Mouse (Mus musculus) heart, embryonic 16.5 days (tissue): ENCODE results near the gene Cacna1d. TPM values are rescaled to one million over a fixed set of nuclear protein-coding genes. Genes with fewer than 3 reads are reported as not detected.

Experiments
- ATAC-seq: fragments of 200-750 bp; cut with Nextera tagmentation; replicated peaks from 2 replicates; pipeline ENCODE4 v1.8.0; 2017; ENCODE audit warnings: moderate number of reproducible peaks; ENCODE audit not compliant: insufficient read depth, low FRiP score; ENCODE audit errors: extremely low read depth
- H3K27ac ChIP-seq: fragments of 300-500 bp; sonication (generic); 2 replicates; pipeline ENCODE4 v1.5.1; 2014; ENCODE audit warnings: mild to moderate bottlenecking, low read length, control low read depth, moderate library complexity
- H3K27me3 ChIP-seq: fragments of 300-500 bp; sonication (generic); 2 replicates; pipeline ENCODE4 v1.6.1; 2014; ENCODE audit warnings: low read length, mixed read lengths; ENCODE audit not compliant: control insufficient read depth, insufficient read depth
- H3K36me3 ChIP-seq: fragments of 300-500 bp; sonication (generic); 2 replicates; pipeline ENCODE4 v1.6.1; 2014; ENCODE audit not compliant: control insufficient read depth, insufficient read depth
- H3K4me1 ChIP-seq: fragments of 300-500 bp; sonication (generic); 2 replicates; pipeline ENCODE4 v1.6.1; 2014; ENCODE audit warnings: low read length, mixed read lengths; ENCODE audit not compliant: control insufficient read depth, insufficient read depth
- H3K4me2 ChIP-seq: fragments of 300-500 bp; sonication (generic); 2 replicates; pipeline ENCODE4 v1.6.1; 2014; ENCODE audit warnings: low read depth, mild to moderate bottlenecking, control low read depth, low read length
- H3K4me3 ChIP-seq: fragments of 300-500 bp; sonication (generic); 2 replicates; pipeline ENCODE4 v1.5.1; 2014; ENCODE audit warnings: mild to moderate bottlenecking, control low read depth, low read length
- H3K9ac ChIP-seq: fragments of 300-500 bp; sonication (generic); 2 replicates; pipeline ENCODE4 v1.6.1; 2014; ENCODE audit warnings: low read length, control low read depth
- H3K9me3 ChIP-seq: fragments of 300-500 bp; sonication (generic); replicated peaks from 2 replicates; pipeline ENCODE4 v1.6.1; 2016; ENCODE audit warnings: low read length; ENCODE audit not compliant: control insufficient read depth
- WGBS: fragments of 180-500 bp; shearing (Covaris S2); extraction: QIAGEN DNeasy Blood & Tissue Kit; methylation state at CpG from one replicate; pipeline ENCODE4 v1.1.7; 2014; 5-methylcytosine and 5-hydroxymethylcytosine counted together
- polyA plus RNA-seq: library from polyadenylated mRNA; unstranded; fragments of >200 nt; fragmentation: Nextera tagmentation; extraction: Ambion mirVana; gene quantifications from 2 replicates; pipeline ENCODE4 v1.2.1, GENCODE M21; 2015

Cacna1d gene
- polyA plus RNA-seq, 1 experiment from 2014 or later, result 4.9 TPM

GRCm38 (mm10) chr14:30419458-30419857 lies 71.8 kb downstream of the Cacna1d start:
- H3K4me1 ChIP-seq, result no peaks in the 10 kb centered on the region
- no peaks in the 10 kb centered on the region for H3K27me3 ChIP-seq
- no peak overlapping the region for H3K4me3 ChIP-seq
- no peak overlapping the region for H3K4me2 ChIP-seq
- H3K36me3 ChIP-seq, result no peaks in the 10 kb centered on the region
- H3K9ac ChIP-seq, result no peak overlapping the region
- no peak overlapping the region for H3K27ac ChIP-seq
- no peak for ATAC-seq
- no peaks in the 10 kb centered on the region for H3K9me3 ChIP-seq
- WGBS, result 53% methylated on average over 7 of the region's 7 CpGs

- no peak overlapping the region for H3K4me3 ChIP-seq
- no peaks in the 10 kb centered on the region for H3K27me3 ChIP-seq
- H3K9ac ChIP-seq, result no peak overlapping the region
- no peak overlapping the region for H3K4me2 ChIP-seq
- no peaks in the 10 kb centered on the region for H3K36me3 ChIP-seq
- no peaks in the 10 kb centered on the region for H3K9me3 ChIP-seq
- 66% methylated on average over 6 of the region's 6 CpGs for WGBS
- ATAC-seq, result no peak
- no peaks in the 10 kb centered on the region for H3K4me1 ChIP-seq
- no peak overlapping the region for H3K27ac ChIP-seq
Measured at GRCm38 (mm10) chr14:30419046-30419445, 72.2 kb downstream of the Cacna1d start.

- Histone ChIP-seq H3K9me3 (no peaks in the 10 kb centered on the region), H3K4me1 (no peaks in the 10 kb centered on the region), H3K9ac (no peak overlapping the region), H3K27me3 (no peaks in the 10 kb centered on the region), H3K4me3 (no peak overlapping the region), H3K27ac (no peak overlapping the region), H3K36me3 (no peaks in the 10 kb centered on the region), H3K4me2 (no peak overlapping the region)
- ATAC-seq, result no peak
- WGBS, result 85% methylated on average over 5 of the region's 5 CpGs
Measured at GRCm38 (mm10) chr14:30415830-30416229, 75.4 kb downstream of the Cacna1d start.

- ATAC-seq, result no peak
Measured at GRCm38 (mm10) chr14:30414131-30414530, 77.1 kb downstream of the Cacna1d start.

GRCm38 (mm10) chr14:30409331-30409730 lies 81.9 kb downstream of the Cacna1d start:
- WGBS, result 34% methylated on average over 4 of the region's 4 CpGs
- H3K27ac ChIP-seq, result peak overlapping the region; percentile 23; the same call in 1 of the 2 replicates
- no peak overlapping the region for H3K4me2 ChIP-seq
- H3K4me1 ChIP-seq, result peaks cover 9% of the 10 kb centered on the region; the same call in 1 of the 2 replicates
- no peaks in the 10 kb centered on the region for H3K9me3 ChIP-seq
- no peak overlapping the region for H3K4me3 ChIP-seq
- ATAC-seq, result 0 out of 2 replicates have a peak, but pooled peaks have one; percentile 32
- H3K36me3 ChIP-seq, result no peaks in the 10 kb centered on the region
- H3K9ac ChIP-seq, result no peak overlapping the region
- H3K27me3 ChIP-seq, result no peaks in the 10 kb centered on the region

More at GRCm38 (mm10) chr14:30414131-30414530, 77.1 kb downstream of the Cacna1d start:
- 70% methylated on average over 2 of the region's 2 CpGs for WGBS
- Histone ChIP-seq H3K27me3 (no peaks in the 10 kb centered on the region), H3K9ac (no peak overlapping the region), H3K36me3 (no peaks in the 10 kb centered on the region), H3K4me3 (no peak overlapping the region), H3K9me3 (no peaks in the 10 kb centered on the region), H3K4me2 (no peak overlapping the region), H3K27ac (no peak overlapping the region), H3K4me1 (peaks cover 4% of the 10 kb centered on the region; the same call in 1 of the 2 replicates)

- Histone ChIP-seq H3K27me3 (no peaks in the 10 kb centered on the region), H3K9ac (no peak overlapping the region), H3K4me3 (peak overlapping the region; percentile 15), H3K9me3 (no peaks in the 10 kb centered on the region), H3K27ac (peak overlapping the region; percentile 57), H3K4me2 (peak overlapping the region; percentile 45), H3K36me3 (no peaks in the 10 kb centered on the region), H3K4me1 (peaks cover 9% of the 10 kb centered on the region; the same call in 1 of the 2 replicates)
- WGBS, result 33% methylated on average over 8 of the region's 8 CpGs
- ATAC-seq, result no peak
Measured at GRCm38 (mm10) chr14:30405456-30406225, 85.6 kb downstream of the Cacna1d start.

GRCm38 (mm10) chr14:30378306-30378705 lies 112.9 kb downstream of the Cacna1d start:
- no peak for ATAC-seq
- Histone ChIP-seq H3K4me1 (no peaks in the 10 kb centered on the region), H3K4me2 (no peak overlapping the region), H3K36me3 (no peaks in the 10 kb centered on the region), H3K9me3 (no peaks in the 10 kb centered on the region), H3K4me3 (no peak overlapping the region), H3K27ac (no peak overlapping the region), H3K9ac (no peak overlapping the region), H3K27me3 (no peaks in the 10 kb centered on the region)
- 47% methylated on average over 1 of the region's 1 CpGs for WGBS

GRCm38 (mm10) chr14:30372878-30373277 lies 118.4 kb downstream of the Cacna1d start:
- H3K4me3 ChIP-seq, result no peak overlapping the region
- H3K27ac ChIP-seq, result no peak overlapping the region
- no peak overlapping the region for H3K4me2 ChIP-seq
- WGBS, result 22% methylated on average over 1 of the region's 1 CpGs
- no peaks in the 10 kb centered on the region for H3K36me3 ChIP-seq
- no peak overlapping the region for H3K9ac ChIP-seq
- no peaks in the 10 kb centered on the region for H3K4me1 ChIP-seq
- no peaks in the 10 kb centered on the region for H3K9me3 ChIP-seq
- H3K27me3 ChIP-seq, result no peaks in the 10 kb centered on the region; the same call in 1 of the 2 replicates
- ATAC-seq, result no peak

- H3K9me3 ChIP-seq, result no peaks in the 10 kb centered on the region
- H3K27ac ChIP-seq, result no peak overlapping the region
- 63% methylated on average over 2 of the region's 2 CpGs for WGBS
- H3K4me2 ChIP-seq, result no peak overlapping the region
- H3K4me3 ChIP-seq, result no peak overlapping the region
- no peaks in the 10 kb centered on the region for H3K36me3 ChIP-seq
- no peak overlapping the region for H3K9ac ChIP-seq
- ATAC-seq, result no peak
- no peaks in the 10 kb centered on the region for H3K4me1 ChIP-seq
- H3K27me3 ChIP-seq, result no peaks in the 10 kb centered on the region; the same call in 1 of the 2 replicates
Measured at GRCm38 (mm10) chr14:30371070-30371469, 120.2 kb downstream of the Cacna1d start.
